Mouse (Mus musculus): ENCODE results near the gene Ly6g6e. TPM values are rescaled to one million over a fixed set of nuclear protein-coding genes. Genes with fewer than 3 reads are reported as not detected.

Gene Ly6g6e
- polyA plus RNA-seq, 1 experiment from 2014 or later = 2.0 TPM

DNA sequence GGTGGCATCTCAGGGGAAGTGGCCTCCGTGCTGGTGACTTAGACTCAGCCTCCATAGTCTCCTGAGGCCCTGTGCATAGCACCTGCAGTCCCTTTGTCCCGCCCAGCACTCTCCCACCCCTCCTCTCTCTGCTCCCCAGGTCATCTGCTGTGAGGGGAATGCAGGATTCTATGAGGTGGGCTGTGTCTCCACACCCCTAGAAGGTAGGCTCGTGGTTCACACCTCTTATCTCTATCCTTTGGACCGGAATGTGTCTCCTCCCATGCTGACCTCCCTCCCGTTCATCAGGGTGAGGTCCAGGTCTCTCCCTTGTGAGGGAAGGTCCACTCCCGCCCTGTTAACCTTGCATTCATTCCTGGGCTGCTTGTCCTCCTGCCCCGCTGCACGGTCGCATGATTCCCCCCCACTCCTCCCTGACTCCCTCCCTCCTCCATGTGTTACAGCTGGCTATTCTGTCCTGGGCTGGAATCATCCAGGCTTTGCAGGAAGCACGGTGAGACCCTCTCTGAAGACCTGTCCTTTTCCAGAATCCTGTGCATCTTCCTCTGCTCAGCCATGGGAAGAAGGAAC is 23.6 kb downstream of the Ly6g6e start:
- H3K4me2 ChIP-seq (replicated peaks; ENCODE audit: low read depth, low read length) = no peak overlapping the region
- H3K36me3 ChIP-seq (ENCODE audit: insufficient read depth, low read length) = peaks cover 65% of the 10 kb centered on the region
- no peak overlapping the region for H3K9ac ChIP-seq (replicated peaks; ENCODE audit: low read length)
- WGBS = 48% methylated on average over 10 of the region's 10 CpGs
- H3K9me3 ChIP-seq (ENCODE audit: low read length) = no peaks in the 10 kb centered on the region
- H3K4me1 ChIP-seq (ENCODE audit: insufficient read depth, low read length) = peaks cover 34% of the 10 kb centered on the region
- peak overlapping the region; percentile 31; the same call in 1 of the 2 replicates for H3K27ac ChIP-seq (ENCODE audit: low read length)
- H3K4me3 ChIP-seq (ENCODE audit: low read length) = no peak overlapping the region
- peak; percentile 40 for ATAC-seq (ENCODE audit: low FRiP score, low TSS enrichment)
- no peaks in the 10 kb centered on the region for H3K27me3 ChIP-seq (ENCODE audit: insufficient read depth, low read length)

DNA sequence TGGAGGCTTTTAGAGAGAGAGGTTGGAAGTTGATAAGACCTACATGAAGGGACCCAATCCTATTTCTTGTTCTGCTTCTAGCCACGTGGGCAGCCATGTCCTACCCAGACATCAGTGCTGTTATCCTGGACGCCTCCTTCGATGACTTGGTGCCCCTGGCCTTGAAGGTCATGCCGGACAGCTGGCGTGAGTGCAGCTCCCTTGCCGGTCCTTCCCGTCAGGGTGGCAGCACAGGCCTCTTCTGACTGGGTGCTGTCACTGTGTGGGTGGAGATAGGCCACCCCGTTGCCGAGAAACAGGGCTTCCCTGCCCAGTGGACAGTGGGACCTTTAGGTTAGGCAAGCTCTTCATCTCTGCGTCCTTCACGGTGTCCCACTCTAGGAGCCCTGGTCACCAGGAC is 24.5 kb downstream of the Ly6g6e start:
- H3K4me3 ChIP-seq (ENCODE audit: low read length) = no peak overlapping the region
- peaks cover 60% of the 10 kb centered on the region for H3K36me3 ChIP-seq (ENCODE audit: insufficient read depth, low read length)
- no peak overlapping the region for H3K4me2 ChIP-seq (replicated peaks; ENCODE audit: low read depth, low read length)
- H3K27me3 ChIP-seq (ENCODE audit: insufficient read depth, low read length) = no peaks in the 10 kb centered on the region
- peak overlapping the region; percentile 54 for H3K27ac ChIP-seq (ENCODE audit: low read length)
- no peak overlapping the region for H3K9ac ChIP-seq (replicated peaks; ENCODE audit: low read length)
- WGBS = 68% methylated on average over 11 of the region's 11 CpGs
- H3K4me1 ChIP-seq (ENCODE audit: insufficient read depth, low read length) = peaks cover 39% of the 10 kb centered on the region
- no peaks in the 10 kb centered on the region for H3K9me3 ChIP-seq (ENCODE audit: low read length)
- no peak for ATAC-seq (ENCODE audit: low FRiP score, low TSS enrichment)

DNA sequence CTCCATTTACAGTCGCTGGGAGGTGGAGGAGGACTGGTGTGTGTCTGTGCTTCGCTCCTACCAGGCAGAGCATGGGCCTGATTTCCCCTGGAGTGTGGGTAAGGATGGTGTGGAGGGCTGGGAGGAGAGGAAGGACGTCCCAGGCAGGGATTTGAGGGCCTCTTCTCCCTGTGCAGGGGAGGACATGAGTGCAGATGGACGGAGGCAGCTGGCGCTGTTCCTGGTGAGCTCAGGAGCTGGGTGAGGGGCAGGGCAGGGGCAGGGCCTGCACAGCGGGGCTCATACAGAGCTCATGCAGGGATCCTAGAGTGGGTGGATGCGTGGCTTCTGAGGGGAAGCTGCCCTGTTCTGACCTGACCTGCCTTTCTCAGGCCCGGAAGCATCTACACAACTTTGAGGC is 25.6 kb downstream of the Ly6g6e start:
- Histone ChIP-seq H3K27ac (ENCODE audit: low read length) (peak overlapping the region; percentile 54), H3K36me3 (ENCODE audit: insufficient read depth, low read length) (peaks cover 49% of the 10 kb centered on the region), H3K4me3 (ENCODE audit: low read length) (no peak overlapping the region), H3K9me3 (ENCODE audit: low read length) (no peaks in the 10 kb centered on the region), H3K27me3 (ENCODE audit: insufficient read depth, low read length) (no peaks in the 10 kb centered on the region), H3K9ac (replicated peaks; ENCODE audit: low read length) (peak overlapping the region; percentile 37; the same call in 1 of the 2 replicates), H3K4me1 (ENCODE audit: insufficient read depth, low read length) (peaks cover 42% of the 10 kb centered on the region), H3K4me2 (replicated peaks; ENCODE audit: low read depth, low read length) (no peak overlapping the region)
- 50% methylated on average over 8 of the region's 8 CpGs for WGBS
- ATAC-seq (ENCODE audit: low FRiP score, low TSS enrichment) = 0 out of 2 replicates have a peak, but pooled peaks have one; percentile 1

DNA sequence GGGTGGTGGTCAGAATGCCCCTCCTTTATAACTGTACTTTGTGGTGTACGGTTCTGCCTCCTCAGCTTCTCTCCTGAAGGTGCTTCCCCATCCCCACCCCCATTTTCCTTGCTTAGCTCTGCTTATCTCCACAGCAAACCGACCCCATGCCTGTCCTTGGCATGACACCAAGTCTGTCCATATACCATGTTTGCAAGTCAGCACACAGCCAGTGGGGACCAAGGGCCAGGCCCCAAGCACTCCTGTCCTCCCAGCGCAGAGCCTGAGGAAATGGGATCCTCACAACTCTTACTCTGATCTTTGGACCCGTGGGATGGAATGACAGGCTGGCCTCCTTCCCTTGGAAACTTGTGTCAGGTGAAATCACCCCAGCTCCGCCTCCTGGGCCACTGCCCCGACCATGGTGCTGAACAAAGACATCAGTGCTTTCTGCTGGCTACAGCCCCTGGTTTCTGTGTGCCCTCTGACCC is 26.6 kb downstream of the Ly6g6e start:
- Histone ChIP-seq H3K9ac (replicated peaks; ENCODE audit: low read length) (0 out of 2 replicates have a peak overlapping the region, but pooled peaks have one; percentile 41), H3K4me3 (ENCODE audit: low read length) (no peak overlapping the region), H3K9me3 (ENCODE audit: low read length) (no peaks in the 10 kb centered on the region), H3K27ac (ENCODE audit: low read length) (peak overlapping the region; percentile 61; the same call in 1 of the 2 replicates), H3K36me3 (ENCODE audit: insufficient read depth, low read length) (peaks cover 42% of the 10 kb centered on the region), H3K27me3 (ENCODE audit: insufficient read depth, low read length) (no peaks in the 10 kb centered on the region), H3K4me2 (replicated peaks; ENCODE audit: low read depth, low read length) (no peak overlapping the region), H3K4me1 (ENCODE audit: insufficient read depth, low read length) (peaks cover 42% of the 10 kb centered on the region)
- WGBS = 50% methylated on average over 6 of the region's 6 CpGs
- peak; percentile 44; the same call in 1 of the 2 replicates for ATAC-seq (ENCODE audit: low FRiP score, low TSS enrichment)

DNA sequence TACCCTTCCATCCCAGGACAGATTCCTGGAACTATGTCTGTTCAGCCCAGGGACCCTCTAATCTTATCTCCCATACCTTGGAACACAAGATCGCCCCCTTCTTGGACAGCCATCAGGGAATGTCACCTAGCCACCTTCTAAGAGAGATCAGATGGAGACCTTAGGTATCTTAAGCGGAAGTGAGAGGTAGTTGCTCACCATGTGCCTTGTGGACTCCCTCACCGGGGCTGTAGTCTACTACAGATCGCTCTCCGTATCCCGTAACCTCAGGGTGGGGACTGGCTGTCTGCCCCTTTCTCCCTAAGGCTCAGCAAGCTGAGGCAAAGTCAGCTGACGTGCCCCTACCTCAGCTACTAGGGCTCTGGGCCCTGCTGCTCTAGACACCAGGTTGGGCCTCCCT is 27.4 kb downstream of the Ly6g6e start:
- H3K4me2 ChIP-seq (replicated peaks; ENCODE audit: low read depth, low read length) = no peak overlapping the region
- H3K27me3 ChIP-seq (ENCODE audit: insufficient read depth, low read length) = no peaks in the 10 kb centered on the region
- H3K9ac ChIP-seq (replicated peaks; ENCODE audit: low read length) = no peak overlapping the region
- H3K36me3 ChIP-seq (ENCODE audit: insufficient read depth, low read length) = peaks cover 35% of the 10 kb centered on the region
- WGBS = 93% methylated on average over 7 of the region's 7 CpGs
- ATAC-seq (ENCODE audit: low FRiP score, low TSS enrichment) = no peak
- peak overlapping the region; percentile 61; the same call in 1 of the 2 replicates for H3K27ac ChIP-seq (ENCODE audit: low read length)
- H3K9me3 ChIP-seq (ENCODE audit: low read length) = no peaks in the 10 kb centered on the region
- H3K4me1 ChIP-seq (ENCODE audit: insufficient read depth, low read length) = peaks cover 42% of the 10 kb centered on the region
- no peak overlapping the region for H3K4me3 ChIP-seq (ENCODE audit: low read length)

DNA sequence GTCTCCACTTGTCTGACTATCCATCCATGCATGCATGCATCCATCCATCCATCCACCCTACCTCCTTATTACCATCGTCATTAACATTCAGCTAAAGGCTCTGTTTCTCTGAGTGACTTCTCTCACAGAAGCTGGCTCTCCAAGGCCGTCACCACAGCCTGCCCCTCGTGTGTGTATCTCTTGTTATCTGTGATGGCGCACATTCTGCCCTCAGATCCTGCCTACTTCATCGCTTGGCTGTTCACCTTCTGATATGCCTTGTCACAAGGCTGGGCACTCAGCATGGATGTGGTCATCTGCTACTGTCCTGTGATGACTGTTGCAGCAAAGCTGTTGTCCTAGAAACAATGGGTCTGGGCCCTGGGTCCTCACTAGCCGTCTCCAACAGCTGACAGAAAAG is 28.1 kb downstream of the Ly6g6e start:
- Histone ChIP-seq H3K4me1 (ENCODE audit: insufficient read depth, low read length) (peaks cover 42% of the 10 kb centered on the region), H3K9ac (replicated peaks; ENCODE audit: low read length) (no peak overlapping the region), H3K4me3 (ENCODE audit: low read length) (no peak overlapping the region), H3K36me3 (ENCODE audit: insufficient read depth, low read length) (peaks cover 34% of the 10 kb centered on the region), H3K27ac (ENCODE audit: low read length) (no peak overlapping the region), H3K27me3 (ENCODE audit: insufficient read depth, low read length) (no peaks in the 10 kb centered on the region), H3K9me3 (ENCODE audit: low read length) (no peaks in the 10 kb centered on the region), H3K4me2 (replicated peaks; ENCODE audit: low read depth, low read length) (no peak overlapping the region)
- ATAC-seq (ENCODE audit: low FRiP score, low TSS enrichment) = no peak
- 67% methylated on average over 6 of the region's 6 CpGs for WGBS

DNA sequence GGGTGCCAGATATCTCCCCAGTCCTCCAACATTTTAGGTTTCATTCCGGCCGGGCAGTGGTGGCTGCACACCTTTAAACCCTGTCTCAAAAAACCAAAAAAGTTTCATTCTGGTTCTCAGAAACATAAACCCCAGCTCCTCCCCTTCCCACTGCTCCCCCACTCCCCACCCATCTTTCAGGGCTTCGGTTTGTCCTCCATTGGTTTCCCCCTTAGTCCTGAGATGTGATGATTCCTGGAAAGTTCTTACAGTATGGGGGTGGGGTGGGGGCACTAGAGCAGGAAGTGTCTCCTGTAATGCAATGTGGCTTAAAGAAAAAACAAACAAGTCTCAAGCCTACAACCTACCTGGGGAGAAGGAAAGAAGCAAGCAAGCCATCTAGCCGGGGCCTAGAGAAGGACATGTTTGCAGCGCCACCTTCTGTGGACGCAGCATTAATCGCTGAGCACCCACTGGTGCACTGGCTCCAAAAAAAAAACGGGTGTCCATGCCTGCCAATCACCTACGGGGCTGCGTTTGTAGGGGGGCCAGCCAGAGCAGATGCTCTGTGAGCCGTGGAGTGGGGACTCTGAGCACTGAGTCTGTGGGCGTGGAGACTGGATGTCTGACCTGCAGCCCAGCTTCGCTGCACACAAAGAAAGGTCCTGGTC is 29.2 kb downstream of the Ly6g6e start:
- H3K4me1 ChIP-seq (ENCODE audit: insufficient read depth, low read length) = peaks cover 31% of the 10 kb centered on the region
- peak overlapping the region; percentile 21 for H3K4me3 ChIP-seq (ENCODE audit: low read length)
- H3K36me3 ChIP-seq (ENCODE audit: insufficient read depth, low read length) = peaks cover 25% of the 10 kb centered on the region
- no peaks in the 10 kb centered on the region for H3K27me3 ChIP-seq (ENCODE audit: insufficient read depth, low read length)
- 21% methylated on average over 13 of the region's 13 CpGs for WGBS
- ATAC-seq (ENCODE audit: low FRiP score, low TSS enrichment) = no peak; the same call in 1 of the 2 replicates
- H3K9ac ChIP-seq (replicated peaks; ENCODE audit: low read length) = peak overlapping the region; percentile 51
- H3K4me2 ChIP-seq (replicated peaks; ENCODE audit: low read depth, low read length) = peak overlapping the region; percentile 46
- peak overlapping the region; percentile 24 for H3K27ac ChIP-seq (ENCODE audit: low read length)
- no peaks in the 10 kb centered on the region for H3K9me3 ChIP-seq (ENCODE audit: low read length)

DNA sequence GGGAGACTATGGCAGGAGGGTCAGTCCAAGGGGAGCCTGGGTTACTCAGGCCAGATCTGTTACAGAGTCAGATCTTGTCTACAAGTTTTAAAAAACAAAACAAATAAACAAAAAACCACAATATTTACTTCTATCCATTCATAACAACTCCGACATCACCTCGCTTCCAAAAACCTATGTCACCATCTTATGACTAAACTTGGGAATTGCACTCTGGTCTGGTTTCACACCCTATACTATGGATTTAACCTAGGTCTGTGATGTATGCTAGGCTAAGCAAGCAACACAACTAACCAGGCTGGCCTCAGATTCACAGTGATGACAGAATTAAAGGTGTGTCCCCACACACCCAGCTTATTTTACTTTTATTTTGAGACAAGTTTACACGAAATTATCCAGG is 29.8 kb downstream of the Ly6g6e start:
- H3K4me3 ChIP-seq (ENCODE audit: low read length) = no peak overlapping the region; the same call in 1 of the 2 replicates
- H3K9me3 ChIP-seq (ENCODE audit: low read length) = no peaks in the 10 kb centered on the region
- 0 out of 2 replicates have a peak overlapping the region, but pooled peaks have one; percentile 46 for H3K4me2 ChIP-seq (replicated peaks; ENCODE audit: low read depth, low read length)
- H3K4me1 ChIP-seq (ENCODE audit: insufficient read depth, low read length) = peaks cover 24% of the 10 kb centered on the region
- H3K27me3 ChIP-seq (ENCODE audit: insufficient read depth, low read length) = no peaks in the 10 kb centered on the region
- WGBS = 76% methylated on average over 3 of the region's 3 CpGs
- peak overlapping the region; percentile 51; the same call in 1 of the 2 replicates for H3K9ac ChIP-seq (replicated peaks; ENCODE audit: low read length)
- no peak for ATAC-seq (ENCODE audit: low FRiP score, low TSS enrichment)
- H3K27ac ChIP-seq (ENCODE audit: low read length) = no peak overlapping the region; the same call in 1 of the 2 replicates
- peaks cover 19% of the 10 kb centered on the region for H3K36me3 ChIP-seq (ENCODE audit: insufficient read depth, low read length)

DNA sequence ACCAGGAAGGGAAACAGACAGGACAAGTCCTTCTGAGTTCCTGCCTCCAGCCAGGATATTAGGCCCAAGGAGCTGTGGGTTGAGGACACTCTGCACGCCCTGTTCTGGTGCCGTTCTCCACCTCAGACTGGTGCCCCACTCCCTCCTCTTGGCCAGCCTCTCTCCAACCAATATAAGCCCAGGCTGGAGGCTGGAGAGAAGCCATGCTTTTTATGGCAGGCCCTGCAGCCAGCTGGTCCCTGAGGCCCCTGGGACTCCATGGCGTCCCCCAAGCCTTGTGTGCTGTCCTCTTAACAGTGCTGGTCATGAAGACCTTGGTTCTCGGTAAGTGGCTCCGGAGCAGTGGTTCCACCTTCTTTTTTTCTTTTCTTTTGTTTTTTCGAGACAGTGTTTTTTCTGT is 31.4 kb downstream of the Ly6g6e start, which contains the start of gene Ly6g5c:
TSS of gene Ly6g5c (plus strand) at position 183 of the 400 bp plus-strand sequence.
- Histone ChIP-seq H3K27me3 (ENCODE audit: insufficient read depth, low read length) (no peaks in the 10 kb centered on the region), H3K4me2 (replicated peaks; ENCODE audit: low read depth, low read length) (no peak within 1 kb of the TSS), H3K9me3 (ENCODE audit: low read length) (no peaks in the 10 kb centered on the region), H3K9ac (replicated peaks; ENCODE audit: low read length) (no peak within 1 kb of the TSS), H3K36me3 (ENCODE audit: insufficient read depth, low read length) (0 out of 2 replicates have a peak, but pooled peaks cover 4% of the 10 kb centered on the region), H3K4me1 (ENCODE audit: insufficient read depth, low read length) (peaks cover 10% of the 10 kb centered on the region), H3K27ac (ENCODE audit: low read length) (no peak within 1 kb of the TSS), H3K4me3 (ENCODE audit: low read length) (no peak within 1 kb of the TSS)
- no peak for ATAC-seq (ENCODE audit: low FRiP score, low TSS enrichment)
- WGBS = 77% methylated on average over 6 of the region's 6 CpGs

DNA sequence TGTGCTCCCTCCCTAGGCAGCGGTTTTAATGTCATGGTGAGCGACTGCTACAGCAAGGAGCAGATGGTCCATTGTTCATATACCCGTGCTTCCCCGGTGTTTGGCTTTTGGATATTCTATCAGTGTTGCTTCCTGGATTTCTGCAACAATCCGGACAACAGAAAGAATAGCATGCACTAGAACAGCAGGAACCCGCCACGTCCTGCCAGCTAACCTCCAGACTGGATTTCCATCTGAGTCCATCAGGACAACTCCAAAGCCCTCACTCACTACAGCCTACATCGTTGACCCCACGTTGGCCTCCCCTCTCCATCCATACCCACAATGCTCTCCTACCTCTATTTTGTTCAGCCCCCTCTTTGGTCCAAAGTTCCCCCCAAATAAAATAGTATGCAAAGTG is 35.1 kb downstream of the Ly6g6e start:
- WGBS = 69% methylated on average over 9 of the region's 9 CpGs
- no peak for ATAC-seq (ENCODE audit: low FRiP score, low TSS enrichment)
- Histone ChIP-seq H3K4me1 (ENCODE audit: insufficient read depth, low read length) (no peaks in the 10 kb centered on the region), H3K27me3 (ENCODE audit: insufficient read depth, low read length) (no peaks in the 10 kb centered on the region), H3K4me2 (replicated peaks; ENCODE audit: low read depth, low read length) (no peak overlapping the region), H3K27ac (ENCODE audit: low read length) (no peak overlapping the region), H3K9ac (replicated peaks; ENCODE audit: low read length) (no peak overlapping the region), H3K36me3 (ENCODE audit: insufficient read depth, low read length) (peaks cover 24% of the 10 kb centered on the region), H3K9me3 (ENCODE audit: low read length) (no peaks in the 10 kb centered on the region), H3K4me3 (ENCODE audit: low read length) (no peak overlapping the region)
